In genomic region chr4:55005521-55005969, GRCm38 (mm10) we compare ENCODE assay signal across 8 mouse cellular contexts.
DNase-seq lines count a peak whose midpoint lies in the region; ATAC-seq lines count a peak whose summit lies in the region.

No protein-coding gene starts in this region.

- peak overlapping the region; percentile 89 for H3K27ac ChIP-seq in midbrain, embryonic 16.5 days (ENCODE audit: low read length)
- peak overlapping the region; percentile 43 for H3K27ac ChIP-seq in stomach, embryonic 16.5 days (ENCODE audit: low read length)

- peak; percentile 81 for ATAC-seq in common myeloid progenitor, adult 5-6 weeks (replicated peaks; ENCODE audit: low read depth, poor library complexity, severe bottlenecking)
- ATAC-seq in midbrain, embryonic 16.5 days, result peak; percentile 89
- ATAC-seq in stomach, embryonic 16.5 days (ENCODE audit: insufficient read depth, low FRiP score), result peak; percentile 75; the same call in 1 of the 2 replicates
- no peak for ATAC-seq in megakaryocyte, adult 5-6 weeks (ENCODE audit: poor library complexity, severe bottlenecking)

- 6% methylated on average over 9 of the region's 9 CpGs for WGBS in midbrain, embryonic 16.5 days
- WGBS in stomach, embryonic 16.5 days, result 10% methylated on average over 9 of the region's 9 CpGs

- peak; percentile 58 for DNase-seq in adrenal gland, postnatal 10 days
- DNase-seq in heart, adult 8-10 months (ENCODE audit: low spot score), result peak; percentile 27
- DNase-seq in kidney, adult 9 months, result peak; percentile 41
- peak; percentile 25 for DNase-seq in liver

- no peaks in the 10 kb centered on the region for H3K27me3 ChIP-seq in midbrain, embryonic 16.5 days (ENCODE audit: control insufficient read depth, insufficient read depth, low read depth, low read length)
- H3K27me3 ChIP-seq in stomach, embryonic 16.5 days (ENCODE audit: control insufficient read depth, insufficient read depth, low read length), result no peaks in the 10 kb centered on the region

- peak overlapping the region; percentile 3; the same call in 1 of the 2 replicates for H3K9ac ChIP-seq in midbrain, embryonic 16.5 days (ENCODE audit: low read depth, low read length)
- H3K9ac ChIP-seq in stomach, embryonic 16.5 days (ENCODE audit: low read length), result 0 out of 2 replicates have a peak overlapping the region, but pooled peaks have one; percentile 14

- no peaks in the 10 kb centered on the region for H3K9me3 ChIP-seq in midbrain, embryonic 16.5 days (replicated peaks; ENCODE audit: control insufficient read depth, low read length, poor library complexity, severe bottlenecking)
- H3K9me3 ChIP-seq in stomach, embryonic 16.5 days (replicated peaks; ENCODE audit: control insufficient read depth, low read length), result no peaks in the 10 kb centered on the region

- no peak overlapping the region for H3K4me3 ChIP-seq in midbrain, embryonic 16.5 days (ENCODE audit: low read depth, low read length)
- peak overlapping the region; percentile 9; the same call in 1 of the 2 replicates for H3K4me3 ChIP-seq in stomach, embryonic 16.5 days (replicated peaks; ENCODE audit: low read length)

- peak overlapping the region; percentile 37 for H3K4me2 ChIP-seq in midbrain, embryonic 16.5 days (ENCODE audit: low read length)
- H3K4me2 ChIP-seq in stomach, embryonic 16.5 days (ENCODE audit: low read depth, low read length), result peak overlapping the region; percentile 42

- H3K4me1 ChIP-seq in midbrain, embryonic 16.5 days (ENCODE audit: control insufficient read depth, insufficient read depth, low read length), result peaks cover 26% of the 10 kb centered on the region
- peaks cover 45% of the 10 kb centered on the region for H3K4me1 ChIP-seq in stomach, embryonic 16.5 days (ENCODE audit: control insufficient read depth, insufficient read depth, low read length)

- peaks cover 23% of the 10 kb centered on the region for H3K36me3 ChIP-seq in midbrain, embryonic 16.5 days (ENCODE audit: control insufficient read depth, insufficient read depth, low read length)
- peaks cover 29% of the 10 kb centered on the region for H3K36me3 ChIP-seq in stomach, embryonic 16.5 days (ENCODE audit: control insufficient read depth, insufficient read depth, low read length)
